Mouse (Mus musculus) retina, embryonic 14.5 days (tissue): ENCODE data around the gene Chrnb4.

Source experiments
- DNase-seq: peaks from one replicate; pipeline ENCODE4 v3.0.0-alpha.2; 2015; ENCODE audit warnings: low spot score

Gene Chrnb4

GRCm38 (mm10) chr9:55023326-55023725, 25.3 kb downstream of the Chrnb4 start:
- no peak for DNase-seq

GRCm38 (mm10) chr9:55016926-55017325, 31.7 kb downstream of the Chrnb4 start:
- DNase-seq, result no peak

- peak; percentile 22 for DNase-seq
Measured at GRCm38 (mm10) chr9:55010588-55011350, 37.8 kb downstream of the Chrnb4 start.

- DNase-seq, result no peak
Measured at GRCm38 (mm10) chr9:55009692-55010091, 38.9 kb downstream of the Chrnb4 start.

- DNase-seq, result no peak
Measured at GRCm38 (mm10) chr9:55003609-55004008, 45.0 kb downstream of the Chrnb4 start.

GRCm38 (mm10) chr9:54995645-54996044, 52.9 kb downstream of the Chrnb4 start:
- no peak for DNase-seq

- no peak for DNase-seq
Measured at GRCm38 (mm10) chr9:54994381-54994780, 54.2 kb downstream of the Chrnb4 start.

GRCm38 (mm10) chr9:54990362-54990761, 58.2 kb downstream of the Chrnb4 start:
- no peak for DNase-seq

GRCm38 (mm10) chr9:54982401-54982800, 66.2 kb downstream of the Chrnb4 start:
- DNase-seq, result peak; percentile 18

GRCm38 (mm10) chr9:54981291-54982191, 67.0 kb downstream of the Chrnb4 start:
- peak; percentile 87 for DNase-seq

GRCm38 (mm10) chr9:54980674-54981073, 67.9 kb downstream of the Chrnb4 start, which contains the start of gene Chrna5:
Chrna5 (plus strand) TSS chr9:54980880.
- peak; percentile 69 for DNase-seq
